Mouse (Mus musculus) megakaryocyte, embryonic 14.5 days (primary cell): ENCODE measurements around the gene Klri2.

Experiments
- FLI1 ChIP-seq: IDR thresholded peaks from 2 replicates; pipeline ENCODE4 v1.6.1; 2012; ENCODE audit warnings: low read length, inconsistent platforms, mixed read lengths
- GATA1 ChIP-seq: IDR thresholded peaks from 3 replicates; pipeline ENCODE4 v1.6.1; 2012; ENCODE audit warnings: mixed read lengths, low read length, inconsistent platforms, borderline replicate concordance

DNA sequence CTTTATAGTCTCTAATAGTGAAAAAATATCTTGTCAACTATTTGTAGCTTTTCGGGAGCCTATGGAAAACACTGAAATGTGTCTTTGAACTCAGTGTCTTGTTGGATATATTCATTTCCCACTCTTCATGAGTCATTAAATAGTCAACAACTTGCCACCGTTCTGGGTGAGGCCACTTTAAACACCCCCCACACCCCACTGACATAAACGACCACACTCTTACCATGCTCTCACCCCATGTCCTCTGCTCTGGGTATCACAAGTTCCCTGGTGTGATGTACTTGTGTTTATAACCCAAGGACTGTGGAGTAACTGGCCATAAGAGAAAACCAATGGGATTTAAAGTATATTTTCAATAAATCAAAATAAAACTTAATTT, 7.4 kb upstream of the Klri2 start:
- TF ChIP-seq GATA1 = no peak
- no peak for TF ChIP-seq FLI1
